Mouse (Mus musculus): ENCODE data around the gene Dnase1l2.

Dnase1l2 gene

DNA sequence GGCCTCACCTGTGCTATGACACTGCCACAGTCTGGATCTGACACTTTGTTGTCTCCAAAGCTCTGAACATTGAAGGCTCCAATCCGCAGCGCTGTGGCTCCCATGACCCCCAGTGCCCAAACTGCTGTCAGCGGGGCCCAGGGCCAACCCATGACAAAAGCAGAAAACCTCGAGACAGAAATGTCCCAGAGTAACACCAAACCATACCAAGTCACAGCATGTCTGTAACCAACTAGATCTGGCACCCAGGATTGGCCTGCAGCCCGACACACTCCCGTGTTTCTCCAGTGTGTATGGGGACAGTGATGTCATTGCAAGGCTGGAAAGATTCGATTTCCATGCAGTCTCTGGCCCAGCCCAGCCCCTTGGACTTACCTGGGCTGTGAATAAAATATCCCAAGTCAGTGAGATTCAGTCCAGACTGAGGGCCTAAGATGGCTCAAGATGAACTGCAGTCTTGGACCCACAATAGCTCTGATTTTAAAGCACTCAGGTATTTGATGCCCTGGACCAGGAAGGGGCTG lies at the start of gene Dnase1l2:
Dnase1l2 (minus strand) TSS at position 474 of the 524 bp plus-strand sequence.
- no peak for DNase-seq

DNA sequence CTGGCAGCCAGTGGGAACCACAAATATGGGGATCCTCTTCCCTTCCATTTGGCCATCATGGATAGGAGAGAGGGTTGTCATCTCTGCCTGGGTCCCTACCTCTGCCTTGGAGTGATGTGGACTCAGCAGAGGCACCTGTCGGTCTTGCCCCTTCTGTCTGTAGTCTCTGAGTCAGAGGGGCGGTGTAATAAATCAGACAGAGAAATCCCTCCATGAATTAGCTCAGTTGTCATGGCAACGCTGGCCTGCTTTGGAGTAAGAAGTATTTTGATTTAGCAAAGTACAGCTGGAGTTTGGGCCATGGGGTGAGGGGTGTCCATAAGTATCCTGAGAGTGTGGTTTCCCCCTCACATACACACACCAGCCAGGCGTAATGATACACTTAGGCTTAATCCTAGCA lies 47.5 kb upstream of the Dnase1l2 start:
- DNase-seq: no peak

GRCm38 (mm10) chr17:24489265-24490030 lies 46.5 kb upstream of the Dnase1l2 start:
- no peak for DNase-seq

- DNase-seq: no peak
Observed at GRCm38 (mm10) chr17:24488662-24489264, 45.9 kb upstream of the Dnase1l2 start.

- DNase-seq: no peak
Observed at GRCm38 (mm10) chr17:24488186-24488661, 45.3 kb upstream of the Dnase1l2 start, which contains the start of gene Caskin1. Gene Caskin1, plus strand, starts transcription at chr17:24488601.

DNA sequence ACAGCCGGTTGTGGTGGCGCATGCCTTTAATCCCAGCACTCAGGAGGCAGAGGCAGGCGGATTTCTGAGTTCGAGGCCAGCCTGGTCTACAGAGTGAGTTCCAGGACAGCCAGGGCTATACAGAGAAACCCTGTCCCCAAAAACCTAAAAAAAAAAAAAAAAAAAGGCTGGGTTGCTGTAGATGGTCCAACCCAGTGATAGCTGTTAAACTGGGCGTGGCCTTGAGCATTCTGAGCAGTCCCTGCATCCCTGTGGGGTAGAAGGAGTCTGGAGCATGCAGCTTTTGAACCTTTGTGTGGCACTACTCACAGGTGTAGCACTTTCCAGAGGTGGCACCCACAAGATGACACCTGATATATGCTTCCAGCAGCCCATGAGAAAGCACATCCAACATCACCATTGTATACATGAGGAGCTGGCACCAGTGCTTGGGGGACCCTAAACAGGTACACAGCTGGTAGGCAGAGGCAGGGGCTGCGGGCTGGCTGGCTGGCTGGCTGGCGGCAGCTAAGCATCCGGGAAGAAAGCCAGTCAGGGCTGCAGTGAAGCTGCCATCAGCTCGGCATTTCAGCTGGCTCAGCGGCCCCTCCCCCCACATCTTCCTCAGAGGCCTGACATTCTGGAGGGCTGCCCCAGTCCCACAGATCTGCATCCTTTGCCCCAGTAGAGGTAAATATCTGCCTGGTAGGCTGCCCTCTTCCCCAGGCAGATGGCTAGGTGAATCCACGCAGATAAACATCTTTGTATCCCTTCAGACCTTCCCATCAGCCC lies 42.4 kb upstream of the Dnase1l2 start:
- DNase-seq: no peak

DNA sequence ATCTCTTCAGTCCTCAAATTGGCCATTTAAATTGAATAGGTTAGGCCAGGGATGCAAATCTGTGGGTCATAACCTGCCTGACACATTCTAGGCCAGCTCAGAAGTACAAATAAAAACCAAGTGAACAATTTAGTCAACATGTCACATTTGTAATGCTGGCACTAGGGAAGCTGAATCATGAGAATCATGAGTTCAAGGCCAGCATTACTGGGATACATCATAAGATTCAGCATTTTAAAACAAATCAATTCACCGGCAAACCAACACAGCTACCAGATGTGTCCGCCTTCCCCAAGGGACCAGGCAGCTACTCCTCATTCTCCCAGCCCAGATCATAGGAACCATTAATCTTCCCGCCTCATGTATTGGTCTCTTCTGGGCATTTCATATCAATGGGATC lies 40.6 kb upstream of the Dnase1l2 start:
- no peak for DNase-seq

DNA sequence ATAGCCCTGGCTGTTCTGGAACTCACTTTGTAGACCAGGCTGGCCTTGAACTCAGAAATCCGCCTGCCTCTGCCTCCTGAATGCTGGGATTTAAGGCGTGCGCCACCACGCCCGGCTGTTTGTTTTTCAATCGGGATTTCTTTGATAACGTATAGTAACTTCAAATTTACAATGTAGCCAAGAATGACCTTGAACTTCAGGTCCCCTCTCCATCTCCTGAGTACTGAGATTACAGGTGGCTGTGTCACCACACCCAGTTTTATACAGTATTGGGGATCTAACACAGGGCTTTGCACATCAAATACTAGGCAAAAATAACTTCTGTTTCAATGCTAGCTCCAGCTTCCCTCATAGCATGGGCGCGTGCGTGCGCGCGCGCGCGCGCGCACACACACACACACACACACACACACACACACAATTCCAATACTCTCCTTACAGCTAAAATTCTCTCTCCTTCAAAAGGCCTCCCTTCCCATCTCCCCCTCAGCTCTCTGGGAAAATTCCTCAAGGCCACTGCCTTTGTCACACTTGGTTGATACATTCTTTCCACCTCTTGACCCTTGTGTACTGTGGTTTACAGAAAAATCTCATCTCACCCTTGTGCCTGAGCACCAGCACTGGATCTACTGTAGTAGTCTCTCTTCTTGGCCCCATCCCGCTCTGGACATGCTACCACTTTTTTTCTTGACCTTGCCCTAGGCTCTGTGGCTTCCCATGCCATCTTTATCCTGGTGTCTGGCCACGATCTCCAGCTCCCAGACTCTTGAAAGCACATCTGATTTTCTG lies 38.3 kb upstream of the Dnase1l2 start:
- DNase-seq: no peak

GRCm38 (mm10) chr17:24480201-24480826 lies 37.4 kb upstream of the Dnase1l2 start:
- no peak for DNase-seq

DNA sequence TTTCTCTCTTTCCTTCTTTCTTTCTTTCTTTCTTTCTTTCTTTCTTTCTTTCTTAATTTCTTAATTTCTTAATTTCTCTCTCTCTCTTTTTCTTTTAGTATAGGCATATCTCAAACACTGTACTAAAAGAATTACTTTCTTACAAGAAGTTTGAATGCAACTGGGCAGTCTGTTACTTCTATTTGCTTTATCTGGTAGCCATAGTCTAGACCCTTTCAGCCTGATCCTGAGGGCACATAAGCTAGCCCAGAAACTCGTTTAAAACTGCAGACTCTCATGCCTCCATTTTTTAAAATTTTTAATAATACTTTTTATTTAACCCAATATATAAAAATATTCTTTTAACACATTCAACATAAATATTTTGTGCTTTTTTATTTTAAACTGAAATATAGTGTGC lies 36.5 kb upstream of the Dnase1l2 start:
- DNase-seq: no peak

- peak; percentile 91 to 92 for DNase-seq
Observed at GRCm38 (mm10) chr17:24478663-24479380, 35.9 kb upstream of the Dnase1l2 start, which contains the start of gene Mlst8. Gene Mlst8, minus strand, starts transcription at chr17:24479078.

- no peak for DNase-seq
Observed at GRCm38 (mm10) chr17:24477985-24478600, 35.2 kb upstream of the Dnase1l2 start.

DNA sequence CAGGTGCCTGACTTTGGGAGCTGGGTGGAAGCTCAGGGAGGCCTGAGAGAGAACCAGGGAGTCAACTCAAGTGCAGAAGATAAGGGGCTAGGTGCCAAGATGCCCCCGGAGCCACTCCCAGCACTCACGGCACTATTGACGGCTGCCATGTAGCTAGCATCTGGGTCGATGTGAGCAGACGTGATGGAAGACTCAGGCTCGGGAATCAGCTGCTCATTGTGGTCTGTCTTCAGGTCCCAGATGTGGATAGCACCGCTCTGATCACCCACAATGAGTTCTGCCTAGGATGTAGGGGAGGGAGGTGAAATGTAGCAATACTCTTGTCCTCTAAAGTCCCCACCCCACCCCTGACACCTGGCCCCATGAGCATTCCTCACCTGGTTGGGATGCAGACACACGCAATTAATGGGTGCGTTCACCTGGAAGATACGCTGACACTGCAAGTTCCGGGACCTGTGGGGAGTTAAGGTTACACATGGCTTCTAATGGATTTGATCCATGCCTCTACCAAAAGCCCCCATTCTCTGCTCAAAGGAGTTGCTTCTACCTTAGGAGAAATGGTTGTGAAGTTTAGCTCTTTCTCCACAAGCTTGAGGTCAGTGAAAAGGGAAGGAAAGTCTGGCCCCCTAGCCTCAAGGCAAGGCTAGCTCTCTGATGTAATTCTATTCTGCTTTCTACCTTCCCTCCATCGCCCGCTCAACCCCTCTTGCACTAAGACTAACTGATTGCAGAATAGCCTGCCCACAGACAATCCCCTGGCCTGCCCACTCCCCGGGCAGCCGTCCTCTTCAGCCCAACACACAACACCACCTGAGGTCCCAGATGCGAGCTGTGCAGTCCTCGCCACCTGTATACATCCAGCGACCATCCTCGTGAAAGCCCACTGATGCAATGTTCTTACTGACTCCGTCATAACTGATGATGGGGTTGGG lies 34.4 kb upstream of the Dnase1l2 start:
- no peak for DNase-seq

DNA sequence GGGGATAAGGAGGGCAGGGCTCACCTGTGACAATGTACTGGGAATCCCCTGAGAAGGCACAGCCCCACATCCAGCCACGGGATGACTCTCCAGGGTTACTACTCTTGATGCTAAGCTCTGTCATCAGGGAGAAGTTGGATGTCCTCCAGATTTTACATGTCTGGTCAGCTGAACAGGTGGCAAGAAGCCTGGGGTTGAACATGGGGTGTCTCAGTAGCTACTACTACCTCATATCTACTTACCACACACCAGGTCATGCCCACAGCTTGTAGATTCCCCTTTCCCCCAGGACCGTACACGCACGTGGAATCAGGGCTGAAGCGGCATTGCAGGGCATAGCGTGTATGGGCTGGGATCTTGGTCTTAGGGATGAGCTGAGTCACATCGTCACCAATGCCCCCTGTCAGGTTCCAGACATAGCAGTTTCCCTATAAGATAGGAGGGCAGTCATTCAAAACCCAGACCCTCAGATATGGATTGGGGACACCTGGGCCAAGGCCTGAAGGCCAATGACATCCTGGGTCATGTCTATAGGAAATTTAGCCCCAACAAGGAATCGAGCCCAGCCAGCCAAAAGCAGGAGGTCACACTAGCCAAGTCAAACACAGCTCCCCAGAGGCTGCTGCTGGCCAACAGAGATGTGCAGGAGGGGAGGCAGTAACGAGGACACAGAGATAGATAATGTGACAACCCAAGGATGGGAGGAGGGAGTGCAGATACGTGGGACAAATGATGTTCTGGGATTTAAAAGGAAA lies 33.3 kb upstream of the Dnase1l2 start:
- DNase-seq: no peak

- DNase-seq: no peak
Observed at GRCm38 (mm10) chr17:24475586-24475985, 32.7 kb upstream of the Dnase1l2 start.

DNA sequence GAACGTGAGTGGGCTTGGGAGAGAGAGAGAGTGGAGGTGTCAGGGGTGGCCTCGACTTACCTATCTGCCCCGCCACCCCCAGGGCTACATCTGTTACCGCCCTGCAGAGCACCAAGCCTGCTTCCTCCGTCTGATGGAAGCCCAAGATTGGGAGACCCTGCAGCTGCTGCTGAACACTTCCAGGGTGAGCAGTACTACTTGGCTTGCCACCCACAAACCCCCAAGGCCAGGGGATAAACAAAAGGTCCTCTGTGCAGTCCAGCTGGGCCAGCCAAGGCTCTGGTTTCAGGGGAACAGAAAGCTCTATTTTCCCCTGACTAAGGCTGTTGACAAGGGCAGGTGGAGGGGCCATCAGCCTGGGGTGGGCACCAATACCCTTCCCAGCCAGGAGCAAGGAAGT lies 31.7 kb upstream of the Dnase1l2 start:
- DNase-seq: no peak

GRCm38 (mm10) chr17:24473612-24474275 lies 30.8 kb upstream of the Dnase1l2 start, which contains the start of gene Bricd5:
Gene Bricd5, plus strand, starts transcription at chr17:24473884.
- no peak for DNase-seq

- no peak for DNase-seq
Observed at GRCm38 (mm10) chr17:24472512-24472911, 29.6 kb upstream of the Dnase1l2 start.
